Mouse (Mus musculus): ENCODE data around the gene Arhgef3.

GRCm38 (mm10) chr14:27096133-27096532, 18.6 kb upstream of the Arhgef3 start:
- TF ChIP-seq CTCF (IDR thresholded peaks at IDR 0.05) (no peak), EP300 (IDR thresholded peaks at IDR 0.05) (no peak)

All from lung, postnatal 0 days (tissue).